Mouse (Mus musculus): ENCODE measurements around the gene Dnph1.
A peak's percentile ranks its signal among the peaks of the same experiment; 100 is the strongest.

Dnph1 gene

GRCm38 (mm10) chr17:46503847-46504638 lies 7.5 kb downstream of the Dnph1 start:
- no peak for DNase-seq (ENCODE audit: low spot score)

- no peak for DNase-seq (ENCODE audit: low spot score)
These were observed 9.1 kb downstream of the Dnph1 start for GRCm38 (mm10) chr17:46505617-46506016.

GRCm38 (mm10) chr17:46511059-46511710 lies 14.7 kb downstream of the Dnph1 start:
- peak; percentile 77 for DNase-seq (ENCODE audit: low spot score)

GRCm38 (mm10) chr17:46513329-46513728 lies 16.8 kb downstream of the Dnph1 start:
- DNase-seq (ENCODE audit: low spot score): no peak

GRCm38 (mm10) chr17:46519971-46520370 lies 23.5 kb downstream of the Dnph1 start:
- no peak for DNase-seq (ENCODE audit: low spot score)

GRCm38 (mm10) chr17:46520385-46520979 lies 24.0 kb downstream of the Dnph1 start:
- no peak for DNase-seq (ENCODE audit: low spot score)

GRCm38 (mm10) chr17:46521174-46521573 lies 24.7 kb downstream of the Dnph1 start:
- DNase-seq (ENCODE audit: low spot score): no peak

- peak; percentile 13 for DNase-seq (ENCODE audit: low spot score)
These were observed 25.6 kb downstream of the Dnph1 start for GRCm38 (mm10) chr17:46521963-46522668.

GRCm38 (mm10) chr17:46525065-46525464 lies 28.6 kb downstream of the Dnph1 start:
- no peak for DNase-seq (ENCODE audit: low spot score)

GRCm38 (mm10) chr17:46525579-46526307 lies 29.2 kb downstream of the Dnph1 start:
- DNase-seq (ENCODE audit: low spot score): peak; percentile 87

GRCm38 (mm10) chr17:46543661-46544060 lies 47.1 kb downstream of the Dnph1 start:
- DNase-seq (ENCODE audit: low spot score): no peak

GRCm38 (mm10) chr17:46545813-46546564 lies 49.5 kb downstream of the Dnph1 start, which contains the start of gene Cul9:
TSS of gene Cul9 (minus strand) at chr17:46546388.
- DNase-seq (ENCODE audit: low spot score): peak; percentile 77

GRCm38 (mm10) chr17:46546591-46546990 lies 50.1 kb downstream of the Dnph1 start:
- peak; percentile 20 for DNase-seq (ENCODE audit: low spot score)

GRCm38 (mm10) chr17:46546995-46547394 lies 50.5 kb downstream of the Dnph1 start:
- peak; percentile 21 for DNase-seq (ENCODE audit: low spot score)

- no peak for DNase-seq (ENCODE audit: low spot score)
These were observed 51.4 kb downstream of the Dnph1 start for GRCm38 (mm10) chr17:46547923-46548322.

GRCm38 (mm10) chr17:46548741-46549140 lies 52.2 kb downstream of the Dnph1 start:
- no peak for DNase-seq (ENCODE audit: low spot score)

- peak; percentile 82 for DNase-seq (ENCODE audit: low spot score)
These were observed 52.7 kb downstream of the Dnph1 start for GRCm38 (mm10) chr17:46549193-46549592.
